Mouse (Mus musculus) urinary bladder, postnatal 14 days (tissue): ENCODE data around the gene Gm20479.

Experiments used
- DNase-seq: peaks from one replicate; pipeline ENCODE4 v3.0.0; 2021; ENCODE audit warnings: low spot score

Gm20479 gene

DNA sequence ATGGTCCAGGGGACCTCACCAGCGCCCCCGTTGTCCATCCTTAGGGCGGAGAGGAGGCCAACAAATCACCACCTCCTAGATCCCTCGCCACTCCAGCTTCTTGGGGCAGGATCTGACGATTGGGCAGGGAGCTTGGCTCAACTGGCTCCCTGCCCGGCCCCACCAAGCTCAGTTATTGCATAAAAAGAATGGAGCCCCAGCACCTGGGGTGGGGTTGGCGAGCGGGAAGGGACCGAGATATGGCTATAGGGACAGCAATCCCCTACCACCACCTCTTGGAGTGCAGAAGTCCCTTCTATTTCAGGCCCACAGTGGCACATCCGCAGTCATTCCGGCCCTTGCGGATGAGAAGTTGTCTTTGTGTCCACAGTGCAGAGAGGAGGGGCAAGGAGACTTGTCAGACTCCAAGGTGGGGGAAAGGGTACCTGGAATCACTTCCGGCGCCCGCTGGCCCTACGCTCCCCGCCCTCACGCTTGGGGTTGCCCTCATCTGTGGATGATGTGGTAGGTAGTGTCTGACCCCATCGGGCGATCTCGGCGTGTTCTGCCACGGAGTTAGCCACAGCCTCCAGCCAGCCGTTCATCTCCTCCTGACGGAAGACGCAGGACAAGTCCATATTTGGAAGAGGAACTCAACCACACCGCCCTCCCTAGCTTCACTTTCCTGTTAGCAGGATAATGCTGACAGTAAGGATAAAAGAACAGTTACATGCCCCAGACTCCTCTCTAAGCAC, at the start of gene Gm20479:
Gene Gm20479 (minus strand): TSS at position 559 of the 734 bp plus-strand sequence.
- peak; percentile 39 for DNase-seq

- DNase-seq: no peak
Measured at GRCm38 (mm10) chr7:27406481-27406880, 49.3 kb upstream of the Gm20479 start.

DNA sequence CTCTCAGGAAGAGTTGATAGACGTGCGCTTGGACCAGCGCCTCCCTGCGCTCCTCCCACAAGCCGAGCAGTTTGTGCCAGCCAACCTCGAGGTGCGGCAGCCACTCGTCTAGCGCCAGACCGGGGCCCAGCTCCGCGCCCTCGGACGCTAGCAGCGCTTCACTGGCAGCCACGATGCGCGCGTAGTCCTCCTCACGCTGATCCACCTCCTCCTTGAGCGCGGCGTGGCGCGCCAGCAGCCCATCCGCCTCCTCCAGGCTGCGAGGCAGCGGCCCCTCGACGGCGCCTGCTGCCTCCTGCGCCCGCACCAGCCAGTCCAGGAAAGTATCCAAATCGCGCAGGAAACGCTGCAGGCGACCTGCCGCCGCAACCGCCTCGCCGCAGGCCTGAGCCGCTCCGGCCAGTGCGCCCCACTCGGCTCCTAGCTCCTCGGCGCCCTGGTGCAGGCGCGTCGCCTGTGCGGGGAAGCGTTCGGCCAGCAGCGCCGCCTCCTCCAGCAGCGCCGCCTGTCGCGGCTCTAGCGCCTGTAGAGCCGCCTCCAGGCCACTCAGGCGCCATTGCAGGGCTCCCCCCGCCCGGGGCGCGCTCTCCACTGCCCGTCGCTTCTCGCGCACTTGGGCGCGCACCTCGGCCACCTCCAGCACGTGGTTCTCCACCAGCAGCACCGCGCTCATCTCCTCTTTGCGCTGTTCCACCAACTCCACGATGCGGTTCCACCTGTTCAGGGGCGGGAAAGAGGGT, 47.2 kb upstream of the Gm20479 start:
- DNase-seq: no peak

DNA sequence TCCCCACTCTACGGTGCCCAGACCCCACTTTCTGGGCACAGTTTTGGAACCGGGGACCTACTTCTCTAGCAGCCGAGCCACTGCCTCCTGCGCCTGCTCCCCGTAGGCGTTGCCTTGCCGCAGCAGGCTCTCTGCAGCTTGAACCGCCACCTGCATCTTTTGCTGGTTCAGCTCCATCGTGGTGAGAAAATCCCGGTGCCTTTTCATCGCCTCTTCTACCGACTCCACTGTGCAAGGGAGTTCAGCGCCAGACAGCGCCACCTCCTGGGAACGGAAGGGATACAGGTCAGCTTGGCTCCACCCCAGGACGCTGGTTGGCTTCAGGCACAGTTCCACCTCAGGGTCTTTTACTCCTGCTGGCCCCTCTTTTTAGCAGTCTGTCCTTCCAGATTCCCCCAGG, 45.5 kb upstream of the Gm20479 start:
- peak; percentile 65 for DNase-seq

DNA sequence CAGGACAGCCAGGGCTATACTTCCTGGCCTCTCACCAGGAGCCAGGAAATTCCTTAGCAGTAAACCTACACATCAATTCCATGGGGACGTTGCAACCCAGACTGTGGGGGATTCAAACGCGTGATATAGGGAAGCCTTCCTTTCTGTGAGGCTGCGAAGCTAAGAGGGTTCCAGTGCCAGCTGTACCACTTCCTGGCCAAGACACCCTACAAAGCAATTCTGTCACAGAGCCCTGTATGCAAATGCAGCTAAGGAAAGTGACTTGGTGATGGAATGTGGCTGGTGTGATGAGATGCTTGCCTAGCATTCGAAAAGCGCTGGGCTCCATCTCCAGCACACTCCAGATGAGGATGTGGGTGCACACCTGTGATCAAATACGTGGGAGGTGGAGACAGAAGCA, 43.3 kb upstream of the Gm20479 start:
- no peak for DNase-seq

GRCm38 (mm10) chr7:27397048-27397949, 40.1 kb upstream of the Gm20479 start:
- peak; percentile 17 for DNase-seq

GRCm38 (mm10) chr7:27396184-27397047, 39.2 kb upstream of the Gm20479 start:
- no peak for DNase-seq

GRCm38 (mm10) chr7:27395521-27396183, 38.4 kb upstream of the Gm20479 start:
- DNase-seq: no peak

DNA sequence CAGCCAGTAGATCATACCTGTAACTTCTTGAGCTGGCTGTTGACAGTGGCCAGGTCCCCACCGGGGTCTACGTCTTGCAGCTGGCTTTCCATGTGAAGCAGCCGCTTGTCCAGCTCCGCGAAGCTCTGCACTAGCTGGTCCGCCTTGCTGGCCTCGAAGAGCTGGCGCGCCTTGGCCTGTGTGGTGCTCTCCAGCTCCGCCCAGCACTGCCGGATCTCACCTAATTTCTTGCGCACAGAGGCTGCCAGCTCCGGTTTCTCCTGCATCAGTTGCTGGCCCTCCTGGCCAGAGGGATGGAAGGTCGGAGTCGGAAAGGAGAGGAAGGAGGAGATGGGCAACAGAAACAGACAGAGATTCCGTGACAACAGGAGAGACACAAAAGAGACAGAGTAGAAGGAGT, 34.2 kb upstream of the Gm20479 start:
- DNase-seq: no peak

GRCm38 (mm10) chr7:27389213-27389612, 32.0 kb upstream of the Gm20479 start:
- DNase-seq: no peak

DNA sequence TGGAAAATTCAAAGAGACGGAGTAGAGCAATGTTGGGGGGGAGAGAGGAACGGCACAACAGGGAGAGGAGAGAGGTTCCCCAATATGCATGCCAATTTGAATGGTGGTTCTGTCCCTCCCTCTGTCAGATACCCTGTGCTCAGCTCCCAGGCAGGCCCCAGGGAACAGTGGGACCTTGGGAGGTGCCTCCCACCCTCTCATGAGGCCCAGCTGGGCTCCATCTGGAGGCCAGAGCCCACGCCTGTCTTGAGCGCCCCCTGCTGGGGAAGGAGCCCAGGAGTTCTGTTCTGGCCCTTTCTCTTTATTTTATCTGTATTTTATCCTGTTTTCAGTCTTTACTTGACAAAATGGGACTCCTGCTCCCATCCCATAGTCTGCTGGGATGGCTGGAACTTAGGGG, 27.5 kb upstream of the Gm20479 start:
- peak; percentile 73 for DNase-seq

GRCm38 (mm10) chr7:27384134-27384533, 26.9 kb upstream of the Gm20479 start:
- DNase-seq: no peak

GRCm38 (mm10) chr7:27383233-27383632, 26.0 kb upstream of the Gm20479 start:
- no peak for DNase-seq

DNA sequence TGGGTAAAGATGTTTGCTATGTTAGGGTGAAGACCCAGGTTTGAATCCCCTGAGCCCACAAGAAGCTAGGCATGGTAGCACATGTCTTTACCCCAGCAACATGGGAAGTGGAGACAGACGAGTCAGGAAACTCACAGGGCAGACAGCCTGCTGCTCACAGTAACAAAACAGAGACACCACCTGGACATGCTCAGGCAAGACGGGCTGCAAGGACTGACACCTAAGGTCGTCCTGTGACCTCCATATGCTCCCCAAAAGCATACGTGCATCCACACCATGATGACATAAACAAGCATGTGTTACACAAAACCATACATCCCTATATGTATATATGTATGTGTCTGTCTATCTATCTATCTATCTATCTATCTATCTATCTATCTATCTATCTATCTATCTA, 24.3 kb upstream of the Gm20479 start:
- DNase-seq: no peak

DNA sequence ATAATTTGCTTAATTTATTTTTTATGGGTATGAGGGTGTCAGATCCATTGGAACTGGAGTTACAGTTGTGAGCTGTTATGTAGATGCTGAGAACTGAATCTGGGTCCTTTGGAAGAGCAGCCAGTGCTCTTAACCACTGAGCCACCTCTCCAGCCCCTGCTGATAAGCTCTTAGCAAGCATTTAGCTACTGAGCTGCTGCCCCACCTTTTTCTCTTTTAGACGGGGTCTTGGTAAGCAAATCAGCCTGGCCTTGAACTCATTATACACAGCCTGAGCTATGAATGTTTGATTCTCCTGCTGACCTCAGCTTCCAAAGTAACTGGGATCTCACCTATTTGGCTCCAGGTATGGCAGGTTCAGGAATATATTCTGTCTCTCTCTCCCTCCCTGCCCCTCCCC, 23.8 kb upstream of the Gm20479 start:
- DNase-seq: no peak

DNA sequence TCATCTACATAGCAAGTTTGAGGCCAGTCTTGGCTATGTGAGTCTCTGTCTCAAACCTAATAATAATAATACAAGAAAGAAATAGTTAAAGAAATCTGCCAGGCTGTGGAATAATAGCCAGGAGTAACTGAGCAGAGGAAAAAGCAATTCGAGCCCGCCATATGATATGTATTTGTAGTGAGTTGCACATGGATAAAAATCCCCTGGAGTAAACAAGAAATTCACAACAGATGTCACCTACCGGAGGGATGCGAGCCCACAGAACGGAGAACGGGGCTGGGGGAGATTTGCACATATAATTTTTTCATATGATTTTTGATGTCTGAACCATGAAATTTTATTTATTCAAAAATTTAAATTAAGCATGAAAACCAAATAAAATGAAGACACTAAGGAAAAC, 22.6 kb upstream of the Gm20479 start:
- no peak for DNase-seq

GRCm38 (mm10) chr7:27378431-27378830, 21.2 kb upstream of the Gm20479 start:
- peak; percentile 70 for DNase-seq

DNA sequence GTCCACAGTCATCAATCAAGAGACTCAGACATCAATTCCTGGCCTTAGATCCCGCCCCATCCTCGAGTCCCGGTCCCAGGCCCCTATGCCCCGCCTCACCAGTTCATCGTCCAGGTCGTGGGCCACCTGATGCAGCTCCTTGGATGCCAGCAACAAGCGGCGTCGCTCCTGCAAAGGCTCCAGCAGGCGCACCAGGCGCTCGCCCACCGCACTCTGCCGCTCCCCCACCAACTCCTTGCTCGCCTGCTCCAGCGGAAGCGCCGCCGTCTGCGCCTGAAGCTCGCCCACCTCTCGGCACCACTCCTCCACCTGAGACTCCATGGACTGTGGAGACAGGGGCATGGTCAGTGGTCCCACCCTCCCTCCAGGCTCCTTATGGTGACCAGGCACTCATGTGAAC, 18.1 kb upstream of the Gm20479 start:
- DNase-seq: no peak

DNA sequence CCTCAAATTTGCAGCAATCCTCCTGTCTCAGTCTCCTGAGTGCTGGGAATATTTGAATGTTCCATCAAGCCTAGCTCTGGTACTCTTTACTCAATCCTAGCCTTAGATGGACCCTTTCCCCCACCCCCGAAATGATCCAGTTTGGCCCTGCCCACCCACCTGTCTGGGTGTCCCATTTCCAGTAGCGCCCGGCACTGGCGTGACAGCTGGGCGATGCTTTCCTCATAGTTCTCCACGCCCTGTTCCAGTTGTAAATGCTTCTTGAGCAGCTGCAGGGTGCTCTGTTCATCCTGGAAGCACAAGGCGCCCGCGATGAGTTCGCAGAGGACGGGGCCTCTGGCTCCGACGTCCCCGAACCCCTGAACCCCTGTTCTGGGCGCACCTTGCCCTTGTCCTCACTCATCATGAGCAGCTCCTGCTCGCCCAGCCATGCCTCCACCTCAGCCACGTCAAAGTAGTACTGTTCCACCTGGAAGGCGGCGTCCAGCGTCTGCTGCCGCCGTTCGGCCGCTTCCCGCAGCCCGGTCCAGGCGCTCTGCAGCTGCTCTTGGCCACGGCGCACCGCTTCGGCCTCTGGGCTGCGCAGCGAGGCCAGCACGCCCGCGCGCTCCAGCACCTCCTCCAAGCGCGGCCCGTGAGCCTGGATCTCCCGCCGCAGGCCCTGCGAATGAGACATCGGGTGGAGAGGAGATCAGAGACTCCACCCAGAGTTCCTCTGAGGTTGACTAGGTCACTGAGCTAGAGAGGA, 14.7 kb upstream of the Gm20479 start:
- peak; percentile 14 for DNase-seq

- DNase-seq: no peak
Measured at GRCm38 (mm10) chr7:27369111-27369510, 11.9 kb upstream of the Gm20479 start.
